Mouse (Mus musculus): Measurements from ENCODE around the gene Lrrc8a.

Gene Lrrc8a

DNA sequence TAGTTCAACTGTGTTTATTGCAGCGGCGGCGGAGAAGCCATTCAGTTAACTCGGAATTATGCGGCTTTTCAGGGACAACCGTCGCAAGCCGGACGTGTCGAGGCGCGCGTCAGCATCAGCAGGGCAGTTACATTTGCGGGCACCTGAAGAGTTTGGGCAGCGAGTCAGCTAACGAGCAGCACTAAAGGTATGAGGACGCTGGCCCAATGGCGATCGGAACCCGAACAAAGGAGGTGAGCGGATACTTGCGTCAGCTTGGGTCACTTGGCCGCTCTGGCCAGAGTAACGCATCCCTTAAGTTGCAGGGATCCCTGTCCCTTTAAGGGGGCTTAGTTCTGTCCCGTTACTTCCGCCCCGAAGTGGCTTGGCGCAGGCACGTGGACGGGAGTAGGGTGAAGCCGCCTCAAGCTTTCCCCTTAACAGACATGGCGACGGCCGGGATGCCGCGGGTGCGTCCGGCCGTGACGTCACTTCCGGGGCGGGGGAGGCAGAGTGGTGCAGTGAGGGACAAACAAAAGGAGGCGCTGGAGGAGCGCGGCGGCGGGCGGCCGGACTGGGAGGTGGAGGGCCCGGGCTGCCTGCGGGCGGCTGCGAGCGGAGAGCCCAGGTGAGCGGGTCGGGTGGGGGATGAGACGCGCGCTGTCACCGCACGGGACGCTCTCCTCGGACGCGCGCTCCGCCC, at the start of gene Lrrc8a:
TSS of gene Lrrc8a (plus strand) at position 517 of the 682 bp plus-strand sequence.
- peak; percentile 100 for DNase-seq

GRCm38 (mm10) chr2:30191790-30192580, 45.5 kb upstream of the Lrrc8a start:
- DNase-seq, result no peak

DNA sequence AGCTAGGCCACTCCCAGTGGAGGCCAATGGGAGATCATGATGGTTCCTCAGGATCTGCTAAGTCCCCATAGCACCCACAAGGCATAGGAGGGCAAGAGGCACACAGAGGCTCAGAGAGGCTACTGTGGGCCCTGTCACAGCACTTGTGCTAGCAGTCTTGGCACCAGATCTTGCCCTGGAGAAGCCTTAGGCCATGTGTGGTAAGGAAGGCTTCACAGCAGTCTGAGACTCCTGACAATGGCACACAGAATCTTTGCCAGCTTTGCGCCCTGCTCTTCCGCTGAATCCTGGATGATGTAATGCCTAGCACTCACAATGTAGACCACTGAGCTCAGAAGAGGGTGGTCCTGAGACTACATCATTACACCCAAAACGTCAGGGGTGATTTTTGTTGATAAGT, 42.9 kb upstream of the Lrrc8a start:
- no peak for DNase-seq

GRCm38 (mm10) chr2:30198021-30198420, 39.5 kb upstream of the Lrrc8a start:
- no peak for DNase-seq

DNA sequence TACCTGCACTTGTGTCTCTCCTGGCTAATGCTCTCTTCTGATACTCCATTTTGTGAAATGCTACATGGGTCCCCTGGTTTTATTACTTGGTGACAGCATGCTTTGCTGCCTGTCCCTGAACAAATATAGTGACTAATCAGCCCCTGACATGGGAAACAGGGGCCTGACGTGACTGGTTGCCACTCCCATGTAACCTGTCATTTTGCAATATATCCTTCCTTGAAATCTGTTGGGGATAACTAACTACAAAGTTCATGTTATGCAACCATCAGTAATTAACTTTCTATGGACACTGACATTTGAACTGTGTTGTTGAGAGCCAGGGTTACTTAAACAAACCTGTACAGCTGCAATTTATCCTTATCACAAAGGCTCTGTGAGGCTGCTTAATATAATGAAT, 37.5 kb upstream of the Lrrc8a start:
- peak; percentile 43 to 60 for DNase-seq

GRCm38 (mm10) chr2:30200388-30200925, 37.1 kb upstream of the Lrrc8a start:
- no peak for DNase-seq

- peak in 1 of 2 experiments; percentile 24 for DNase-seq
These were observed 34.1 kb upstream of the Lrrc8a start for GRCm38 (mm10) chr2:30203439-30203838.

DNA sequence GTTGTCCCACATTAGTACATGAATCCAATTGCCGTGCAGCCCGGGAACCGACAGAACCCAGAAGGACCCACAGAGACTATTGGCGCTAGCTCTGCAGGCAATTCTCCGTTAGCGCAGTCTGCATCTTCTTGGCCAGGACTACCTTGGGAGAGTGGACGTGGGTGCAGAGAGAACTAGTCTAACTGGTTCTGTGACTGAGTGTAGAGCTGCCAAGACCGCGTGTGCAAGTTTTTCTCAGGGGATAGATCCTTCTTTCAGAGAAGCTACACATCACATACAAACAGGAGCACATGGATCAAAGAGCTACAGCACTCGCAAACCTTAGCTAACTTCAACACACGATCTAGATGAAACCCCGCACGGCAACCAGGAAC, 32.3 kb upstream of the Lrrc8a start:
- peak; percentile 65 to 73 for DNase-seq

GRCm38 (mm10) chr2:30205629-30206357, 31.7 kb upstream of the Lrrc8a start, which contains the start of gene Kyat1:
TSS of gene Kyat1 (minus strand) at chr2:30205847.
- DNase-seq, result peak; percentile 95 to 96

DNA sequence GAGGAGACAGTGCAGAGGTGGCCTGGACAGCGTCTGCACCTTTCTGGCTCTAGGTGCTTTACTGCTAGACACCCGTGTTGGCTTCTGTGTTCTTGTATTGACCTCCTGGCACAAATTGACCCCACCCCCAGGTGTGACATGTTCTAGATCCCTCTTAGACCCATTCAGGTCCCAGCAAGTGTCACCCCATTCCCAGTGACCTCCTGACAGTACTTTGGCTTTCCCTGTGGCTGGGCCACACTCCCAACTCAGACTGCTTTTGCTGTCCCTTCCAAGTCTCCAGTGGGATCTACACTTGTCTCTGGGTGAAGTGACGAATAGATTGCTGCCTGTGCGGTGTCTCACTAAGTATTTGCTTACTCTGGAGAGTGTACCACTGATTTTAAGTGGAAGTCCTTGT, 30.1 kb upstream of the Lrrc8a start:
- DNase-seq, result no peak

- no peak for DNase-seq
These were observed 29.6 kb upstream of the Lrrc8a start for GRCm38 (mm10) chr2:30207886-30208285.

DNA sequence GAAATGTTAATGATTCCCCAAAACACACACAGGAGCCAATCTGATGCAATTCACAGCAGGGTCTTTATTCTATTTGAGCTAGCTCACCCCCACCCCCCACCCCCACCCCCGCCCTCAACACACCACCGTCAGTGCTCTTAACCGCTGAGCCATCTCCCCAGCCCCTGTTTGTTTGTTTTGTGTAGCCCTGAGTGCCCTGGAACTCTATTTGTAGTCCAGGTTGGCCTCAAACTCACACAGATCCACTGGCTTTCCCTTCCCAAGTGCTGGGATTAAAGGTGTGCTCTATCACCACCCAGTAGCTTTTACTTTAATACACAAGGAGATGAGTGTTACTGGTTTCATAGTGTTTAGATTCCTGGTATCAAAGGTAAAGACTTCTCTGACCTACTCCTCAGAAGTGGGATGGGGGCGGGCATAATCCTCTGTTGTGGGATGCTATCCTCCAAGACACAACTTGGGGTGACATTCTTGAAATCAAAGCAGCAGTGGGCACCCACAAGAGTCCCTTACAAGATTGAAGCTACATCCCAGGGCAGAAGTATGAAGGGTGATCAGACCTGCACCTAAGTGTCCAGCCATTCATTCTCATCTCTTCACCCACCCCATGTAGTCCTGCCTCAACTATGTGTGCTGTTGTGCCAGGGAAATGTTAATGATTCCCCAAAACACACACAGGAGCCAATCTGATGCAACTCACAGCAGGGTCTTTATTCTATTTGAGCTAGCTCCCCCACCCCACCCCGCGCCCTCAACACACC, 25.9 kb upstream of the Lrrc8a start:
- no peak for DNase-seq

DNA sequence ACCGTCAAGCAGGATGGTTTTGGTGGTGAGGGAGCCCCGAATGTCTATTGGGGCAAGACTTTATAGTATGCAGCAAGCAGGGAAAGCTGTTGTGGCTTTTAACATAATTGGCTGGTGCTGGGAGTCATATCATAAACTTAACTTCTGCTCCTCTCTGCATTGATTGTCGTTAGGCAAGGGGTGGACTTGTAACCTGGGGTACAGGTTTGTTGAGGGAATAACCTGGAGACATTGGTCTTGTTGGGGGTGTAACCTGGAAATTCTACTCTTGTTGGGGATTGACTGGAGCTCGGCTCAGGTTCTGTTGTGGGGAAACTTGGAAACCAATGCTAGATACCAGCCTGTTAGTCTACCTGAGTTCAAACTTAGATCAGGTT, 25.4 kb upstream of the Lrrc8a start:
- DNase-seq, result no peak

DNA sequence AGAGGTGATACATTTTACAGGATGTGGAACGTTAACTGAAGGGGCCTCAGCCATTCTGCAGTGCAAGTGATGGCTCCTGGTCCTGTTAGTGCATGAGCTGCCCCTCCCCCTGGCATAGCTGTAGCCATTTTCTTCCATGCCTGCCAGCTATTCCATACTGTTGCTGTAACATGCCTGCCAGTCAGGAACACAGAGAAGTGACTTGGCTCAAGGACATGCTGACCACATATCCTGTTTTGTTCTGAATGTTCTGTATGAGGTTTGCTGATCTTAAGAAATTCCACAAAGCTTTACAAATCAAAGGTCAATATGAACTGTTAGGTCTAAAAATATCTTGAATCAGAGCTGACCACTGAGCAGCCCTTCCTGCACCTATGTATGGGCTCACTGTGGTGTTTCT, 24.6 kb upstream of the Lrrc8a start:
- DNase-seq, result peak in 1 of 2 experiments; percentile 24

GRCm38 (mm10) chr2:30214745-30215144, 22.8 kb upstream of the Lrrc8a start:
- DNase-seq, result peak; percentile 57 to 60

DNA sequence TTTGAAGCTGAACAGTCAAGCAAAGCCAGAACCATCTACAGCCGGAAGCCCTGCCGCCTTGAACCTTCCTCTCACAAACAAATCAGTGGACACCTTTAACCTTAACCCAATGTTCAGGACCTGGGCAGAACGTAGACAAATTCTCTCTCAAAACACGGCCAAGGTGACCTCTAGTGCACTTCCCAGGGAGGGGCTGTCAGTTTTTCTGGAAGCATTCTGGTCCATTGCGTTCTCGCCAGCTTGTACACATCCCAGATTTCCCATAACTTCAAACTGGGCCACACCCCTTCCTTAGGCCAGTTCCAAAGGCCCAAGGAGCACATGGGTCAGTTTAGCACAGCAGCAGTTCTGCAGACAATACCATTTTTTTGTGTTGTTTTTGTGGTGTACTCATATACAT, 22.0 kb upstream of the Lrrc8a start:
- peak; percentile 52 to 62 for DNase-seq

DNA sequence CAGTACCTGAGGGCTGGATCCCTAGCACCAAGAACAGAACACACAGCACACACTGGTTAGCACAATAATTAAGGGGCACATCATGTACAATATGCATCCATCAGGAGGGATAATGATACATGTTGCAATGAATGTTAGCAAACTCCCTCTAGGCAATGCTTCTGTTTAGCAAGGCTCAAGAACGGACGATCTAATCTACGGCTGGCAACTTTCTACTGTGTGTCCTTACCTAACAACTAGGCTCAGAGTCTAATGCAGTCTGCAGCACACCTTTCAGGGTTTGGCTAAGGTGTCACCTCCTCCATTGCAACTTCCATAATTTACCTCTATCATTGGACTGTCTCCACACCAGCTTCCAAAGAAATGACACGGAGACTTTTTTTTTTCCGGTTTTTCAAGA, 21.2 kb upstream of the Lrrc8a start:
- DNase-seq, result no peak

GRCm38 (mm10) chr2:30235593-30235992, 1.9 kb upstream of the Lrrc8a start:
- DNase-seq, result no peak

GRCm38 (mm10) chr2:30236426-30237198, 903 bp upstream of the Lrrc8a start:
- DNase-seq, result no peak

GRCm38 (mm10) chr2:30237881-30238280, 366 bp downstream of the Lrrc8a start:
- peak; percentile 73 for DNase-seq

GRCm38 (mm10) chr2:30238906-30239465, 1.5 kb downstream of the Lrrc8a start:
- DNase-seq, result no peak
